Mouse (Mus musculus) thymus, postnatal 36 days (tissue): Measurements from ENCODE around the gene Kpnb1.

Source experiments
- DNase-seq, 2 experiments: peaks; one replicate each; pipeline ENCODE4 v3.0.0; 2022; ENCODE audit warnings: mixed read lengths in 2 of 2

The Kpnb1 gene

DNA sequence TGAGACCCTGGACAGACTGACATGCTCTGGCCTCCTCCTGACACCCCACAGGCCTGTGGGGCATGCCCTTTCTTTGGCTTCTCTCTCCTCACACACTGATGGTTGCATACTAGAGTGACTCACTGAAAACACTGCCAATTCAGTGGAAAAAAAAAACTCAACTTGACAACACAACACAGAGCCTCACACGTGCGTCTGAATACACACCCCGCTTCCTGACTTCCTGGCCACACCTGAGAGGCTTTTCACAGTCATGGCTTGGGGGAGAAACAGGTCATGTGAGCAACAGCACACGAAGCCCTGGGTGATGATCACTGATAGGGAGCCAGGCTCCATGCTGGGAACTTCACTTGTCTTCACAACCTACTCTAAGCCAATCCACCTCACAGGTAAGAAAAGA is 46.9 kb downstream of the Kpnb1 start:
- DNase-seq, result no peak

DNA sequence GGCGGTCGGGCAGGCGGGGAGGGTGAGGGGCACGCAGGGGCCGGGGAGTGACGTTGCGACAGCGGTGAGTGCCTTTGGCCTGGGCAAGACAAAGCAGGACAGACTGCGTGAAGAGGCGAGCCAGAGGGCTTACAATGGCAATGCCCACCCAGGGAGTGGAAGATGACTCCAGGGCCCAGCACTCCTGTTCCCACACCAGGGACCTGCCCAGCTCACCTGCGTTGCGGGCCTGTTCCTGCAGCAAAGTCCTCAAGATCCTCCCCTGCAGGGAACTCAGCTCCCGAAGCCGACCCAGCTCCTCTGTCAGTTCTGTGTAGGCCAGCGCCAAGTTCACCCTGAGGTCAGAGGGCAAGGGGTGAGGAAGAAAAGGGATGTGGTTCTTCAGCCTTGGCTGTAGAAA is 48.4 kb downstream of the Kpnb1 start:
- DNase-seq, result no peak

DNA sequence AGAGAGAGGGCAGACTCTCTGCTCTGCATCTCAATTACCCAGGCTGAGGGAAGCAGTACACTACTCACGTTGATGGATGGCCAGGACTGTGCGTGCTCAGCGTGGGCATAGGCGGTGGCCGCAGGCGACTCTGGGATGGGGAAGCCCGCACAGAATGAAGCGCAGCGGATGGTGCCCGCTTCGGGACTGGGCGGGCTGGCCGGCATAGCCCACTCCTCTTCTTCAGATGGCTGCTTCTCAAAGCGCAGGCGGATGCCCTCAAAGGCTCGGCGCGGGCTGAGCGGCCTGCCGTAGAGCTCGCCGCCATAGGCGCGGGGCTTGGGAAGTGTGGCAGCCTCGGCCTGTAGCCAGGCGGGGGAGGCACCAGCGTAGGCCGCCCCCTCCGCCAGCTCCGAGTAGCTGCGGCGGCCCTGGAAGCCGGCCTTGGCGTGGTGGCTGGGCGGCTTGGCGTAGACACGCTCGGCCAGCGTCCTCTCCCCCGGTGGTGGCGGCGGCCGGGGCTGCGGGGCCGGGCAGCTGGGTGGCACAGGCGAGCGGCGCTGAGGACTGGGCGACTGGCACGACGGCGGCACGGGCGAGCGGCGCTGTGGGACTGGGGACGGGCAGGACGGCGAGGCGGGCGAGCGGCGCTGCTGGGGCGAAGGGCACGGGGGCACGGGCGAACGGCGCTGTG is 49.0 kb downstream of the Kpnb1 start:
- DNase-seq, result no peak

DNA sequence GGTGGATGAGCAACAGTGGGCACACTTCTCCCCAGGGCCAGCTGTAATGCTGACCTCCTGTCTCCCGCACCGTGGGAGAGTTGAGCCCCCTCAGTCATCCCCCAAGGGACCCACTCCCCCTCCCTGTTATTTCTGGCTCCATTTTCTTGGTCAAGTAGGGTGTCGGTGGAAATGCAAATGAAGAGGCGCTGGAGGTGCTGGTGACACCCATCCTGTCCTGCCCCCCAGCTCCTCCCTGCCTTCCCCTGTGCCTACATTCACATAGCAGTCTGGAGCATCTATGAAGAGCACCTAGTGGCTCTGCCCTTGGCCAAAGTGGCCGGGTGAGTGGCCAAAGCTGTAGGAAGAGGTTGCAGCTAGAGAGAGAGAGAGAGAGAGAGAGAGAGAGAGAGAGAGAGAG is 54.4 kb downstream of the Kpnb1 start:
- no peak for DNase-seq

DNA sequence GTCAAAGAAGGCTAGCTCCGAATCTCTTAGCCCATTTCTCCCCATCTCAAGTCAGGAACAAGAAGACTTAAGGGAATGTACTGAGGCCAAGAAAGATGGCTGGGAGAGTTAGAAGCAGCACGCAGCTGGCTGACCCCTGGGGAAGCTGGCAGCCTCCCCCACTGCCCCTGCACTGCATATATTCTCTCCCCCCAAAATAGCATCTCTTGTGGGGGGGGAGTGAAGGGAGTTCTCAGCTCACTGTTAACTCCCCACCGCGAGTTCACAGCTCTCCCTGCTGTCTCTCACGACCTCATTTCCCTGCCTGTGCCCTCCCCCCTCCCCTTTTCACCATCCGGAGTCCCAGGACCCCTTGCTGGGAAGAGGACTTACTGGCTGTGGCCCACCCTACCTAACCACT is 55.5 kb downstream of the Kpnb1 start:
- no peak for DNase-seq

DNA sequence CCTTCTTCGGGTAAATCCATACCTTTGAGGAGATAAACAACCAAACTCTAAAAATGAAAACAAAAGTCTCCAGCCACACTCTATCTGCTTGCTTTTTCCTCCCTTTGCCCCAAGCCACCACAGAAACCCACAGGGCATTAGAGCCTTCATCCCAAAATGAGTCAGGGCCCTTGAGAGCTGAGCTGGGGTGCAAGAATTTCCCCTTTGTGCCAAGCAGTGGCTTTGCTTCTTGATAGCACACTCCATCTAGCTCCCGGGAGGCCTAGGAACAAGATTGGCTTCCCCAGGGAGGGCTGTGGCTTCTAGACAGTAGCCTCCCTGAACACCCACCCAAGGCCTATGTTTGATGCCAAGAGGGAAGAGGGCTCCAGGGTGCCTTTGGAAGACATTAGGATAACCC is 56.0 kb downstream of the Kpnb1 start:
- no peak for DNase-seq

DNA sequence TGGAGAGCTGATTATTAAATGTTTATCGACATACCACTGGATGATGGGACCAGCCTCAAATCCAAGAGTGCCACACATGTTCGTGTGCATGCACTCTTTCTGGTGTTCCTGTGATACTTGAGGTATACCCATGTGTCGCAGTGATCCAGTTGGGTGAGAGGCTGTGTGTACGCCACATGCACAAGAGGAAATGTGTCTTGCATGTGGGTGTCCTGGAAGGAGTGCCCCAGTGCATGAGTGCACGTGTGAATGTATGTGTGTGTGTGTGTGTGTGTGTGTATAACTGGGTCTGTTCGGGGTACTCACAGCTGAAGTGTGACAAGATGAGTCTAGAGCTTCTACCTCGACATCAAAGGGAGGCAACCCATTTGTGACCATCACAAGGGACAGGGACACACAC is 57.4 kb downstream of the Kpnb1 start:
- no peak for DNase-seq

DNA sequence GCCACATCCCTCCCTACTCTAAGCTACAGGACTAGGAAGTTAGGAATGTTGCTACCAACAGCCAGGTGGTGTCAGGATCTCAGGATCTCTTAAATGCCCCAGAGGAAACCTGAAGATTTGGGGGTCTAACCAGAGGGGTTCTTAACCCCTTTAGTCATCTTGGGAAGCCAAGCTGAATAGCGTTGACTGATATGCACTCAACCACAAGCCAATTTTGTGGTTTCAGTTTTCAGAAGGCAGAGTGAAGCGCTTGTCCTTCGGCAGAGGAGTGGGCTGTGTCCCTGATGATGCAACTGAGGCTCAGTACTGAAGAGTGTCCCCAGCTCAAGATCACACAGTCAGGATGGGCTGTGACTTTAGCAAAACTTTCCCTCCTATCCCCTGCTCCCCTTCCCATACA is 58.7 kb downstream of the Kpnb1 start:
- no peak for DNase-seq

DNA sequence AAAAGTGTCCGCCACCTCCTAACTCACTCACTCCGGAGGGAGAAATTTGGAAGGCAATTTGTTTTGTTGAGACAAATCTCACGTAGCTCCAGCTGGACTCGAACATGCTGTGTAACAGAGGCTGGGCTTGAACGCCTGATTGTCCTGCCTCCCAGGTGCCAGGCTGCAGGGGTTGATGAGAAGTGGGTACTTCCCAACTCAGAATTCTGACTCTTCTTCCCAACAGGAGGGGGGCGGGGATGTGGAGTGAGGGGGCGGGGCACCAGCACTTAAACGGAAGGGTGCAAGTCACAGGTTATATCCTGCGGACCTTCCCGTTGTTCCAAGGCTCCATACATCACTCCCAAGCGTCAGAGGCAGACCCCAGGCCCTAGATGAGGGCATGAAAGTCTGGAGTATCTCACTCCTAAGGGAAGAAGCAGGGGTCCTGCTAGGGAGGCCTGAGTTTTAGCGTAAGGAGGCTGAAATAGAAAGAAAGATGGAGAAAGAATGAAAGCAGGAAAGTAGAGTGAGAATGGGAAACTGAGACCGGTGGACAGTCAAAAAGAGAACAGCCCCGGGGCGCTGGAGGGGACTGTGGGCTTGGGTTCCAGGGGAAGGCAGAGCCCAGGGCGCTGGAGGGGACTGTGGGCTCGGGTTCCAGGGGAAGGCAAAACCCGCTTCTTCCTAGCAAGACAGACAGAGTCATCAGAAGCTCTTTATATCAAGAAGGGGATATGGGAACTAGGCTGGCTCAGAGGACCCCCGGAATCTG is 60.0 kb downstream of the Kpnb1 start:
- no peak for DNase-seq

DNA sequence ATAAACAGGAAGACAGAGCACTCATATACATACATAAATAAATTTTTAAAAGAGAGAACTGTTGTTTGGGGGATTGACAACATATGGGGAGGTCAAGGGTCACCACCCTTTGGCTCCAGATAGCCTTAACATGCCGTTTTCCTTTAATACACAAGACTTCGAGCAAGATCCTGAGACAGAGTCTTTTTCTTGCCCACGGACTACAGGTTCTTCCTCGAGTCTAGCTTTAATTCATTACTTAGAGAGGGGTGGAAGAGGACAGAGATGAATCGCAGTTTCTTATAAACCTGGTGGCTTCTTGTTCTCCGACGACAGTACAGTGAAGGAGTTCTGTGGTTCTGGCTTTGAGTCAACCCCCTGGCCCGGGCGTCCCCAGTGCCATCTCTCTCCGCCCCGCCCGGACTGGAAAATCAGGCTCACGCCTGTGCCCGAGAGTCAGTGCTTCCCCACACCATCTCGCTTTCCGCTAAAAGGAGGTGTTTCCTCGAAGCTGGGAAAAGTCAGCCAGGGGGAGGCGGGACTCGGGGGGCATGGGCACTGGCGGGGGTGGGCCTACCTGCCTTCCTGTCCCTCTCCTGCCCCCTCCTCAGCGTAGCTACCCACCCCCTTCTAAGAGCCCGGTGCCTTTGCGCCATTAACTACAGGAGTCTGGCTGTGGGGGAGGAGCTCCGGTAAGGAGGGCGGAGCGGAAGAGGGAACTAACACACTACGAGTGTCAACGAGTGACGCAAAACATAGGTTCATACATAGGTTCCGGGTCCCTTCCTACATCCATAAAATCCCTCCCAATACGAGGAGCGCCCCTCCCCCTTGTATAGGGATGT is 60.8 kb downstream of the Kpnb1 start:
- DNase-seq, result peak; percentile 71 to 77

DNA sequence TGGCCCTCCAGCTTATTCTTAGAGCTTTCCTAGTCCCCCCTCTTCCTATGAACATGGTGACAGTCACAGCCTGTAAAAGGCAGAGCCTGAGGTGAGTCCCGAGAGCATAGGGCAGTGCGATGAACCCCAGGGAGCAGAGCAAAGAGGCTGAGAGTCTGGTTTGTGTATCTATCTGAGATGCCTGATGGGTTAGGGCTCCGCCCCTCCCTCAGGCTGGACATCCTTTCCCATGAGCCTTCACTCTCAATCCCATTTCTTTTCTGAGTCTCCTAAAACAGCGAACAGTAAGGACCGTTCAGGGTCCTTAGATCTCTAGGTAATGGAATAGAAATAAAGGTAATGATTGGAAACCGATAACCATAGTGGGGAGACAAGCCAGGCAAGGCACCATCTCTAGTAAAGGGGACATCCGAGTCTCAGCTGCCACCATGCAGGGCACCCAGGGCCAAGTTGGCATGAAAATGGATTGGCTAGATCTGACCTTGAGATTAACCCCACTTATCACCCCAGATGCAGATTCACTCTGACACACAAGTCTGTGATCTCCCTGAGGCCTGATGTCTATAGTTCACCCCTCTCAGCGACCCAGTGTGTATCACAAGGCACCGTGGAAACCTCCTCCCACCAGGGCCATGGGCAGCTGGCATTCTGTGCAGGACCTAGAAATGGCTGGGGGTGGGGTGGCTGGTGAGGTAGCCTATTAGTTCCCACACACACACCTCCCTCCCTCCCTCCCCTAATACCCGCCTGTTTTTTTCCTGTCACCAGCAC is 63.2 kb downstream of the Kpnb1 start:
- no peak for DNase-seq

DNA sequence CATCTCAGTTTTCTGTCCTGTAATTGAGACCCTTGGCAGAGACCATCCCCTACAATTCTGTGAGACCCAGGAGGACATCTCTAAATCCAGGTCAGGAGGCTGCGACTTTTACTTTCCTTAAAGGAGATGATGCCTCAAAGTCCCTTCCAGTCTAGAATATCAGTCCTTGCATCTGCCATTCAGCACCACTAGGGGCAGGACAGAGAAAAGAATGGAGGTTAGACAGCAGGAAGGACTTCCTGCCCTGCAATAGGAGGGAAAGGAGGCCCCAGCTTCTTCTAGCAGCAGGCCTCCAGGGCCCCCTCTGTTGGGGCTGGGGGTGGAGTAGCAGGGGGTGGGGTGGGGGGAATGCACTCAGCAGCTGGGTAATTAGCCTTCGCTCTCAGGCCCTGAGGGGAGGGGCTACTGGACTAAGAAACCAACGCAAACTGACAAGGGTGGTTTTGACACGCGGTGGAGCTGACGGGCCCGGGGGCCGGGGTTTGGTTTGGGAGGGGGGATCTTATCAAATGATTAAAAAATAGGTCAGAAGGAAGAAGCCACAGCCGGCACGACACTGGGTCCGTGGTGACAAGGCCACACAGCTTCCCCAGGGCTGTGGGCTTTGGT is 64.3 kb downstream of the Kpnb1 start:
- no peak for DNase-seq

DNA sequence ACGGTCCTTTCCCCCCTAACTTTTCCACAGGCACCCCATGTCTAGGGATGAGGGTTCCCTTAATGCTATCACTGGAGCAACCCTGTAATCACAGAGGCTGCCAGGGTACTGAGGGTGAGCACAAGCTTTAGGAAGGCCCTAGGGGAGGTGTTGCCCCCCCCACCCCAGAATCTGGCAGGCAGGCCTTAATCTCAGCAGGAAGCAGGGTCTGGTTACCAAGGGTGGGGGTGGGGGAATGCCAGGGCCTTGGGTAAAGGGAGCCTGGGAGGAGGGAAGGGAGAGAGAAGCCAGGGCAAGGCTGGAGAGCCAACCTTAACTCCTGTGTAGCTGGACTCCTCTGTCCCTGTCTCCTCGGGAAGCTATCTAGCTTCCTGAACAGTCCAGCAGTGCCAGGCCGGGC is 67.0 kb downstream of the Kpnb1 start:
- DNase-seq, result no peak

DNA sequence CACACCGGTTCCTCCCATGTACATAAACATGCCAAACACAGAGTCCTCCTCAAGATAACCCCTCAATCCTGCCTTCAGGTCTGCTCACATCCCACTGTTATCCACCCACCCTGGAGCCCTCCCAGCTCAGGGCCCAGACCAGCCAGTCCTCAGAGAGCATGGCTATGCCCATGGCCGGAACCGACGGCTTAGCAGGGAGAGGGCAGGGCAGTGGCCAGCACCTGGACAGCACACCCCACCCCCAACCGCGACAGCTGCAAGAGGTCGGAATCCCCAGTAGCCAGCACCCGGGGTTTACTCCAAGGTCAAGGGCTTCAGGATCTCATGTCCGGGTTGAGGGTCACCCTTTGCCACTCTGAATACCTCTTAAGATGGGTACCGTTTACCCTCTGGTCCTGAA is 67.5 kb downstream of the Kpnb1 start:
- DNase-seq, result no peak

DNA sequence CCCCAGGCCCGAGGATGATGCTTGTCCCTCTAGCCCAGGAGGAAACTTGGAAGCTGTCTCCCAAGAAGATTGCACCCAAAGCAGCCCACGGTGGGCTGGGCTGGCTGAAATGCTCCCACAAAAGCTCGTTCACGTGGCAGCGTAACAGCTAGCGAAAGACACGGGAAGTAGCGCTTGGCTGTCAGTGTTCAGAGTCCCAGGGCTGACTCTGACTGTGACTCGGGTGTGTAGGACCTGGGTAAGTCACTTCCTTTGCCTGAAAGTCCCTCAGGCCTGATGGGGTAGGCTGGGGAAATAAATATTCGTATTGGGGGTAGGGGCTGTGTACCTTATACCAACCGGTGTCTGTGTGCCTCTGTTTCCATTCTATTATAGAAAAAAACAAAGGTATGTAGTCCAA is 71.9 kb downstream of the Kpnb1 start:
- DNase-seq, result peak; percentile 22 to 26

DNA sequence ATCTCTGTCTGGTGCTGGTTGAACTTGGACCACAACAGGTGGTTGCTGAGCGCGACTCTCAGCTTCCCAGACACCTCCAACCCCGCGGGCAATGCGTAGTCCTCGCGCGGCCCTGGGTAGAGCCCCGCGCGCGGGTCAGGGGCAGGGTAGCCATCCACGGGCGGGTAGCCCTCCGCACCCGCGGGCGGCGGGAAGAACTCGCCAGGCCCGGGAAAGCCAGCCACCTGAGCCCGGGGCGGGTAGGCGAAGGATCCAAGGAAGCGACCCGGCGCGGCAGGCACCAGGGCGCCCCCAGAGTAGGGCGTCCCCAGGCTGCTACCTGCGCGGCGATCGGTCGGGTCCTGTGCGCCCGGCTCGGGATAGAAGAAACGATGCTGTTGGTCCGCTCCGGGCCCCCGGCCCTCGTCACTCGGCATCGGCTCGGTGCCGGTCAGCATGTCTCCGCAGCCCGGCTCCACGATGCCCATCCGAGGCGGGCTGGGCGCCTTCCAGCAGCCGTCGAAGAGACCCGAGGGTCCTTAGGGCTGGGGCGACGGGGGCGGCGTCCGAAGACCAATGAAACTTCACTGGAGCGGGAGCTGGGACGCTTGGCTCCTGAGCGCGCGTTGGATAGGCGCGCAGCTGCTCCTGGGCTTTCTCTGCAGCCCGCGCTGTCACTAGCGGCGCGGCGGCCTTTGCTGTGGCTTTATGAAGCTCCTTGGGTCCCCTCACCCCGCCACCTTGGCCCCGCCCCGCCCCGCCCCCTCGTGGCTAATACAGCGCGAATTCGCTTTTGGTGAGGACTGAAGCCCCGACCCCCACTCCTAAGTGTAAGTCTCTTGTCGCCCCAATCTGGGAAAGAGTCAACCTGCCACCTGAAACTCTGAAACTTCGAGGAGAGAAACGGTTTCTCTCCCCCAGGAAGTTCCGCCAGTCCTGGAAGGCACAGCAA is 72.7 kb downstream of the Kpnb1 start, which contains the start of gene Tbx21:
Gene Tbx21, minus strand, starts transcription at position 661 of the 931 bp plus-strand sequence.
- DNase-seq, result peak; percentile 31 to 50

DNA sequence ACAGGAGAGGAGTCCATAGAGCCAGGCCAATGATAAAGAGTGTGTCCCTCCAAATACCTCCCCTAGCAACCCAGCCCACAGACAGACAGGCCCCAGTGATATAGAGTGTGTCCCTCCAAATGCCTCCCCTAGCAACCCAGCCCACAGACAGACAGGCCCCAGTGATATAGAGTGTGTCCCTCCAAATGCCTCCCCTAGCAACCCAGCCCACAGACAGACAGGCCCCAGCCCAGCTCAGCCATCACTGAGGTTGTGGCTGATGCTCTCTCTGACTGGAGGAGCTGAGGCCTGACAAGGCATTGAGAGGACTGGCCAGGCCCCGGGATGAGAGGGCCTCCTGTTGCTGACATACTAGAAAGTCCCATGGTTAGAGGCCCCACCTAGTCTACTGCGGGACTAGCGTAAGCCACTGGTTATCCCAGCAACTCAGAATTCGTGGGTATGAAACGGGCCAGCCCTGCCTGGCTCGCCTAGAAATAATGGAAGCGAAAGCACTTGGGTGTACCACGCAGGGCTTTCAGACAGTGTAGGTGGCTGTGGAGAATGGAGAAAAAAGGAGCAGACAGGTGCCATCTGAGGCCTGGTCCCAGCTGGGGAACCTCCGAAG is 75.1 kb downstream of the Kpnb1 start:
- DNase-seq, result no peak
